Mouse (Mus musculus) ES-Bruce4 (cell line): ENCODE measurements around the gene Cep78. TPM values are rescaled to one million over a fixed set of nuclear protein-coding genes. Genes with fewer than 3 reads are reported as not detected.
A peak's percentile ranks its signal among the peaks of the same experiment; 100 is the strongest.

Source experiments
- H3K27ac ChIP-seq: 2 replicates; pipeline ENCODE4 v1.5.1; 2012; ENCODE audit warnings: low read length, inconsistent platforms; ENCODE audit not compliant: insufficient read depth
- H3K27me3 ChIP-seq: 2 replicates; pipeline ENCODE4 v1.6.1; 2012; ENCODE audit warnings: mild to moderate bottlenecking, low read length, inconsistent platforms; ENCODE audit not compliant: control insufficient read depth, poor library complexity, insufficient read depth, severe bottlenecking
- H3K36me3 ChIP-seq: 2 replicates; pipeline ENCODE4 v1.6.1; 2012; ENCODE audit warnings: inconsistent platforms, mild to moderate bottlenecking, low read length, moderate library complexity; ENCODE audit not compliant: control insufficient read depth, poor library complexity, insufficient read depth, severe bottlenecking
- H3K4me1 ChIP-seq: one replicate; pipeline ENCODE4 v1.8.1; 2011; ENCODE audit warnings: low read length; ENCODE audit not compliant: control insufficient read depth, insufficient read depth
- H3K4me3 ChIP-seq: 2 replicates; pipeline ENCODE4 v1.5.1; 2011; ENCODE audit warnings: low read depth, mild to moderate bottlenecking, low read length
- H3K9ac ChIP-seq: 2 replicates; pipeline ENCODE4 v1.6.1; 2012; ENCODE audit warnings: low read depth, mild to moderate bottlenecking, inconsistent platforms; ENCODE audit not compliant: poor library complexity, severe bottlenecking
- H3K9me3 ChIP-seq: replicated peaks from 2 replicates; pipeline ENCODE4 v1.6.1; 2012; ENCODE audit warnings: mild to moderate bottlenecking, low read length, inconsistent platforms; ENCODE audit not compliant: control insufficient read depth, poor library complexity, insufficient read depth, severe bottlenecking
- CTCF ChIP-seq: IDR thresholded peaks from one replicate; pipeline ENCODE4 v1.8.1; 2011; ENCODE audit warnings: low read depth, low read length
- EP300 ChIP-seq: IDR thresholded peaks from 2 replicates; pipeline ENCODE4 v1.6.1; 2011; ENCODE audit warnings: low read depth, low read length; ENCODE audit not compliant: insufficient read depth
- POLR2A ChIP-seq: IDR thresholded peaks from one replicate; pipeline ENCODE4 v1.8.1; 2011; ENCODE audit warnings: low read length; ENCODE audit not compliant: insufficient read depth
- polyA plus RNA-seq: library from polyadenylated mRNA; stranded (reverse); fragments of >200 nt; gene quantifications from 2 replicates; pipeline ENCODE4 v1.2.4, GENCODE M21; 2011; ENCODE audit warnings: low read depth; ENCODE audit not compliant: missing spikeins, insufficient read depth, insufficient read length

The Cep78 gene
- polyA plus RNA-seq, 1 experiment = 33.6 TPM

DNA sequence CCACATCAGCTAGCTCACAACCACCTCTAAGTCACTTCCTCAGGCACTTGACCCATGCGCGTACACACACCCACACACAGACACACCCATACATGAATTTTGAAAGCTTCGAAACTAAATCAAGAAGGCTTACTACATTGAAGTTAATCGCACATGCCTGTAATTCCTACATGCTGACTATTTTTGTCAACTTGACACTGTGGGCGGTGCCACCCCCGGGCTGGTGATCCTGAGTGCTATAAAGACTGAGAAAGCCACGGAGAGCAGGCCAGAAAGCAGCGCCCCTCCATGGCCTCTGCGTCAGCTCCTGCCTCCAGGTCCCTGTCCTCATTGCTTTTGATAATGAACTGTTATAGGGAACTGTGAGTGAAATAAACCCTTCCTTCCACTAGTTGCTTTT, 61.4 kb downstream of the Cep78 start:
- Histone ChIP-seq H3K9ac (peak overlapping the region; percentile 68), H3K27ac (no peak overlapping the region)
- TF ChIP-seq CTCF (peak; percentile 6), EP300 (no peak), POLR2A (no peak)

DNA sequence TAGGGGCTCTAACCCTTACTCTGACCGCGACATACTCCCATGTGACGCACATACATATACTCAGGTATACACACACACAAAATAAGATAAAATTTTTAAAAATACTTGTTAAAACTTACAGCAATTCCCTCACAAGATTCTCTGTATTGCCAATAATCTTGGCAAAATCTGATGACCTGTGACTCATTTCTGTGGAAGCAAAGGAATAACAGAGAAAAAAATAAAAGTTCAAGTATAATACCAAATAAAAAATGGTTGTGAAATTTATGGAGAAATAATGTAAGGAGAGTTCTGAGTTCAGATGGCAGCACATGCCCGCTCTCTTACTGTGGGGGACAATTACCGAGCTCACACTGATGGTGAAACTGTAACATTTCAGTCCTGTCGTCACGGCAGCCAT, 65.5 kb downstream of the Cep78 start:
- H3K4me1 ChIP-seq = peaks cover 1% of the 10 kb centered on the region
- no peak overlapping the region for H3K4me3 ChIP-seq
- no peak overlapping the region for H3K27ac ChIP-seq
- TF ChIP-seq EP300 (no peak), CTCF (no peak), POLR2A (no peak)
- no peaks in the 10 kb centered on the region for H3K9me3 ChIP-seq
- H3K27me3 ChIP-seq = no peaks in the 10 kb centered on the region
- peaks cover 57% of the 10 kb centered on the region for H3K36me3 ChIP-seq
- no peak overlapping the region for H3K9ac ChIP-seq

More for the DNA sequence above, 61.4 kb downstream of the Cep78 start:
- Histone ChIP-seq H3K36me3 (peaks cover 21% of the 10 kb centered on the region), H3K4me1 (peaks cover 1% of the 10 kb centered on the region), H3K4me3 (peak overlapping the region; percentile 90), H3K27me3 (no peaks in the 10 kb centered on the region), H3K9me3 (no peaks in the 10 kb centered on the region; the same call in 1 of the 2 replicates)

DNA sequence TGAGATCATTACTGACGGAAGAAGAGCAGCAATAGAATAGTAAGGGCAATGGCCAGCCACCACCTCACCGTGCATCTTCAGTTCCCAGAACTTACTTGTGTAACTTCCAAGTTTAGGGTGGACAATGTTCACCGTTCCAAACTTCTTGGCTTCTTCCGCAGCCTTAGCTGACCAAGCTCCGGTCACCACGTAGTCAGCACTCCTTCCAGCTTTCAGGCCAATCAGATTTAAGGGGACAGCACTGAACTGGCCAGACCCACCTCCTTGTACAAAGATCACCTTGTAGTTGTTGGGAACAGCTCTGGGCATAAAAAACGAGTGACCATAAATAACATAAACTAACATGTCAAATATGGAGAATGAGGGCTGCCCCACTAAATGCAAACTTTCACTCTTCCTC, 66.7 kb downstream of the Cep78 start:
- no peak for TF ChIP-seq EP300
- TF ChIP-seq CTCF = no peak
- no peak for TF ChIP-seq POLR2A
- H3K9me3 ChIP-seq = no peaks in the 10 kb centered on the region
- H3K27ac ChIP-seq = no peak overlapping the region
- peaks cover 69% of the 10 kb centered on the region for H3K36me3 ChIP-seq
- peaks cover 1% of the 10 kb centered on the region for H3K4me1 ChIP-seq
- H3K27me3 ChIP-seq = no peaks in the 10 kb centered on the region
- H3K9ac ChIP-seq = no peak overlapping the region
- no peak overlapping the region for H3K4me3 ChIP-seq

DNA sequence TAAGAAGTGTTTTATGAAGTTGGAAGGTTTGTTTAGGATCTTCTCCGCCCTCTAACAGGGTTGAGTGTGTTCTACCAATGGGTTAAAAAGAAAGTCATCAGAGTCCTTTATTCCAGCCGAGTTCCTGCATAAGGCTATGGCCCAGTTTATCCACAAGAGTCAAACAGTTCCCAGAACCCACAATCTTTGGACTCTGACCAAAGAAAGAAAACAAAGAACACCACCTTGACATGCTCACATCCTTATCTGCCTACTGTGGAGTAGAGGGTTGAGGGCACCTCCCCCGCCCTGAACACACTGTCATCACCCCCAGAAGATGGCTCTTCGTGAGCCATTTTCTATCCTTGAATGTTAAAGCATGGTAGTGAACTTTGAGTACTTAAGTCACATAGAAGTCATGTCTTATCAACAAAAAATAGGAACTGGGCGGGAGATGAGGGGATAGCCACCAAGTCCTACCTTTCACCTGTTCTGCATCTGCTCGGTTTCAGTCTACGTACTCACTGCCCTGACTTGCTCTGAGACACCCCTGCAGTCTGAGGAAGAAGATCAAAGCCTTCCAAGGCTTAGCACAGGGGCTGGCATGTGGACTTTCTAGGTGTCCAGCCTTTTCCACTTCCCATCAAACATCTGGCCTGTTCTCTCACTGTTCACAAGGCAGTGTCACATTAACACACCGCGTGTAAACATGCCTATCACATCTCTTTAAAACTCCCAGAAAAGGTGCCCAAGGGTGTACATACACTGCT, 71.4 kb downstream of the Cep78 start:
- H3K27ac ChIP-seq = no peak overlapping the region
- H3K4me1 ChIP-seq = no peaks in the 10 kb centered on the region
- no peak overlapping the region for H3K4me3 ChIP-seq
- H3K9me3 ChIP-seq = no peaks in the 10 kb centered on the region
- H3K36me3 ChIP-seq = peaks cover 92% of the 10 kb centered on the region
- no peaks in the 10 kb centered on the region for H3K27me3 ChIP-seq
- no peak overlapping the region for H3K9ac ChIP-seq
- TF ChIP-seq POLR2A = no peak
- no peak for TF ChIP-seq CTCF
- TF ChIP-seq EP300 = no peak

DNA sequence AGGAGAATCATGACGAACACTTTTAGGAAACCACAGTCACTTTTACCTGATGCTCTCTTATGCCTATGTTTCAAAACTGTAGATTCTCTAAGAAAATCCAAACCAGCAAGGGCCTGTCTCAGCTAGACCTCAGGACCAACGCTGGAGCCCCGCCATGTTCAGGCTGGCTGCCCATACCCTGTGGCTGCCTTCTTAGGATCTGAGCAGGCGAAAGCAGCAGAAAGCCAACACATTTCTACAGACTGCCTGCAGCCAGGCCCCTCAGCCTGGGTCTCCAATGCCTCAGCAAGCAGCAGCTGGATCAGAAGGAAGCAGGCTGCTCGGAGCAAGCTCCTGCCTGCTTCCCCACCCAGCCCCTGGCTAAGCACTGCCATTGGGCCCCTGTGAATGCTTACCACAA, 73.3 kb downstream of the Cep78 start:
- Histone ChIP-seq H3K36me3 (peaks cover 90% of the 10 kb centered on the region), H3K9ac (no peak overlapping the region), H3K4me3 (no peak overlapping the region), H3K4me1 (no peaks in the 10 kb centered on the region), H3K27me3 (no peaks in the 10 kb centered on the region), H3K9me3 (no peaks in the 10 kb centered on the region), H3K27ac (no peak overlapping the region)
- TF ChIP-seq EP300 (no peak), CTCF (no peak), POLR2A (no peak)

DNA sequence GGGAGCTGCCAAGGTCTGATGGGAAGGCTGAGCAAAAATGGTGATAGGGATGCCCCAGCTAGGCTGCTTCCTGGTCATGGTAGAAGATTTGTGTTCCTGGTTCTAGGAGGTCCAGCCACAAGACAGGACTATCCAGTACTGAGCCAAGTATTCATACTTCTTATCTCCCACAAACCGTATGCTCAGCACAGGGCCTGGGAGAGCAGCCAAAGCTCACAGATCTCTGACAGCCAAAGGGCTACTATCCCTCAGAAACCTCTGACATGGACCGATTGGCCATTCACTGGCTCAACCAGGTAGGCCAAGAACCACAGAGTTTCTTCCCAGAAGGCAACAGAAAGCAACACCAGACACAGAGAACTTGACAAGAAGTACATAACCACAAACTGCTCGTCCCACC, 73.8 kb downstream of the Cep78 start:
- no peak overlapping the region for H3K27ac ChIP-seq
- no peak overlapping the region for H3K4me3 ChIP-seq
- no peaks in the 10 kb centered on the region for H3K9me3 ChIP-seq
- no peaks in the 10 kb centered on the region for H3K27me3 ChIP-seq
- peaks cover 91% of the 10 kb centered on the region for H3K36me3 ChIP-seq
- no peak overlapping the region for H3K9ac ChIP-seq
- H3K4me1 ChIP-seq = no peaks in the 10 kb centered on the region
- TF ChIP-seq POLR2A = no peak
- no peak for TF ChIP-seq EP300
- no peak for TF ChIP-seq CTCF
